Mouse (Mus musculus): Measurements from ENCODE around the gene Ibtk.

Ibtk gene

GRCm38 (mm10) chr9:85695606-85696005 is 53.5 kb downstream of the Ibtk start:
- DNase-seq: no peak

GRCm38 (mm10) chr9:85693231-85694116 is 55.7 kb downstream of the Ibtk start:
- DNase-seq: no peak

- peak; percentile 15 for DNase-seq
Measured at GRCm38 (mm10) chr9:85685010-85685409, 64.1 kb downstream of the Ibtk start.

GRCm38 (mm10) chr9:85675131-85675905 is 73.8 kb downstream of the Ibtk start:
- no peak for DNase-seq

GRCm38 (mm10) chr9:85673907-85674481 is 75.1 kb downstream of the Ibtk start:
- no peak for DNase-seq

GRCm38 (mm10) chr9:85671582-85672331 is 77.4 kb downstream of the Ibtk start:
- DNase-seq: no peak

GRCm38 (mm10) chr9:85664316-85664715 is 84.8 kb downstream of the Ibtk start:
- no peak for DNase-seq

GRCm38 (mm10) chr9:85663810-85664209 is 85.3 kb downstream of the Ibtk start:
- DNase-seq: no peak

DNA sequence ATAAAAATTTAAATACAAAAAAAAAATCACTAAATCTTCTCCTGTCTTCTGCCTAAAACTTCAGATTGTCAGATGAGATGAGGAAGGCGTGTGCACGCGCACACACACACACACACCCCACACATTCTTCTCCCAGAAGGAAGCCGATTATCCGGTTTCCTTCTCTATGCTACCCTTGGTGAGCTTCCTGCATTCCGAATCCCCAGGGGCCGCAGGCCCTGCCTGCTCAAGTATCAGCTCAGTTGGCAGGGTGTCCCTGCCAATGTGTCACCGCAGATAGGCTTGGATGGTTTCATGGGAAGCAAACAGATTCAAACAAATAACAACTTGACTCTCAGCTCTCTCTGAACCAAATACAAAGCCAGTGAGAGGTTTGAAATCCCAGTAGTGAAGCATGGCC is 86.0 kb downstream of the Ibtk start:
- DNase-seq: no peak

- DNase-seq: no peak
Measured at GRCm38 (mm10) chr9:85653401-85653800, 95.7 kb downstream of the Ibtk start.

- no peak for DNase-seq
Measured at GRCm38 (mm10) chr9:85638276-85638675, 110.9 kb downstream of the Ibtk start.

Data from lung, postnatal 36 days (tissue).